Mouse (Mus musculus): ENCODE data around the gene Senp6.

GRCm38 (mm10) chr9:80167089-80167488 is 100.4 kb downstream of the Senp6 start:
- TF ChIP-seq CTCF (IDR thresholded peaks at IDR 0.05; ENCODE audit: low read depth, low read length) = no peak
- no peak for TF ChIP-seq POLR2AphosphoS5 (IDR thresholded peaks at IDR 0.05; ENCODE audit: insufficient replicate concordance, low read depth, low read length)
- no peak for TF ChIP-seq GATA1 (IDR thresholded peaks at IDR 0.05; ENCODE audit: borderline replicate concordance, low read length)

Measured in G1E (cell line).